Mouse (Mus musculus) hematopoietic stem cell, adult 5-6 weeks (primary cell): ENCODE measurements around the gene Vmn2r80. TPM values are rescaled to one million over a fixed set of nuclear protein-coding genes. Genes with fewer than 3 reads are reported as not detected.
"Not testable (repeated sequence)": the region's sequence is repeated elsewhere in the genome, so short reads cannot be mapped to it uniquely, and the experiment has no call there.

ENCODE experiments used
- ATAC-seq, 2 experiments: fragments of 125-278 bp in 1 of 2; replicated peaks in 1 of 2; 2 replicates each; pipeline ENCODE4 v1.8.0; 2016 to 2017; ENCODE audit warnings: inconsistent platforms in 2 of 2, mild to moderate bottlenecking in 2 of 2, moderate number of reproducible peaks in 2 of 2, low read depth in 1 of 2, moderate TSS enrichment in 1 of 2; ENCODE audit not compliant: low FRiP score in 2 of 2, poor library complexity in 2 of 2, severe bottlenecking in 2 of 2, insufficient read depth in 1 of 2, low TSS enrichment in 1 of 2
- total RNA-seq: library from RNA; stranded (forward); fragments of 172-1452, 232-1000 nt; gene quantifications from 2 replicates; pipeline ENCODE4 v1.2.3, GENCODE M21; 2017

Vmn2r80 gene
- total RNA-seq, result not detected in 2 replicates

GRCm38 (mm10) chr10:79148469-79148868, at the start of gene Vmn2r80:
Gene Vmn2r80, plus strand, starts transcription at chr10:79148769.
- not testable (repeated sequence) for ATAC-seq

GRCm38 (mm10) chr10:79106325-79107282, 42.0 kb upstream of the Vmn2r80 start:
- no peak for ATAC-seq

DNA sequence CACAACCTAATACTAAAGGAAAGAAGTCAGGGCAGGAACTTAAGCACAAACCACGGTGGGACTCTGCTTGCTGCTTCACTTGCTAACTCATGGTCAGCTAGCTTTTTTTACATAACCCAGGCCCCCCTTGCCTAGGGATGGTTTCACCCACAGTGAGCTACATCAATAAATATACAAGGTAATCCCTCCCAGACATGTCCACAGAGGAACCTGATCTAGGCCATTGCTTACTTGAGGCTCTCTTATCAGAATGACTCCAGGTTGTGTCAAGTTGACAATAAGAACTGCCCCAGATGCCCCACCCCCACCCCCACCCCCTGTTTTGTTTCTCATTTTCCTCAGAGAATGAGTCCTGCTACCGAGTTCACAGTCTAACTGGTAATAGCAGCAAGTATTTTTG, 41.0 kb upstream of the Vmn2r80 start:
- ATAC-seq, result no peak

- no peak for ATAC-seq
Observed at GRCm38 (mm10) chr10:79109156-79109555, 39.4 kb upstream of the Vmn2r80 start.

DNA sequence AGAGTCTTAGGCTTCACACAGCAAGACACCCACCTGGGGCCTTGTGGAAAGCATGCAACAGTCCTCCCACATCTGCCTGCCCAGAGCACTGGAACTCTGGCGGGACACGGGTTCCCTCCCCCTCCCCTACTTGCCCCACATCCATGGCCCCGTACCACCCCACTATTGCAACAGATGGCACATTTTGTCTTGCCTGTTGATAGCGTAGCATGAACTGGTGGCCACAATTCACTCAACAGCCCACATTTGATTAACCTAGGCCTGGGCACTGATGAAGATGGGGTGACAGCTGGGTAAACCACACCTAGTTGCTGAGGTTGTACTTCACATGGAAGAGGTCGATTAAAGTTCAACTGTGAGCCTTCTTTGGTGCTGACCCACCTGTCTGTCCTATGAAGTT, 38.1 kb upstream of the Vmn2r80 start:
- no peak for ATAC-seq

DNA sequence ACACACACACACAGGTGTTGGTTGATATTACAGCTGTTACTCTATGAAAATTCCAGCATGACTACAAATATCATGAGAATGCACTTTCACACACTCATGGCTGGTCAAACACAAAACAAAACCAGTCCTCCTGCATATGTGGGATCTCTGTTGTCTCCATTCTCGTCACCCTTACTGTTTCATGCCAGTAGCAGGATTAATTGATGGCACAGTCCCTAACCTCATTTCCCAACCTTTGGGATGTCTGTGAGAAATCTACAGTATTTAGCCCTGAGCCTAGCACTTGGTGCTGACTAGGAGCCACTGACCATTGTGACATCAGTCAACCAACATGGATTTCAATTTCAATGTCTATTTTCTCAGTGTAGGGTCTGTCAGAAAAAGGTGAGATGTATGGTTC, 33.5 kb upstream of the Vmn2r80 start:
- ATAC-seq, result no peak

- peak; percentile 69 to 86 for ATAC-seq
Observed at GRCm38 (mm10) chr10:79116125-79116849, 32.3 kb upstream of the Vmn2r80 start.

- ATAC-seq, result no peak
Observed at GRCm38 (mm10) chr10:79151602-79152001, 3.0 kb downstream of the Vmn2r80 start.

DNA sequence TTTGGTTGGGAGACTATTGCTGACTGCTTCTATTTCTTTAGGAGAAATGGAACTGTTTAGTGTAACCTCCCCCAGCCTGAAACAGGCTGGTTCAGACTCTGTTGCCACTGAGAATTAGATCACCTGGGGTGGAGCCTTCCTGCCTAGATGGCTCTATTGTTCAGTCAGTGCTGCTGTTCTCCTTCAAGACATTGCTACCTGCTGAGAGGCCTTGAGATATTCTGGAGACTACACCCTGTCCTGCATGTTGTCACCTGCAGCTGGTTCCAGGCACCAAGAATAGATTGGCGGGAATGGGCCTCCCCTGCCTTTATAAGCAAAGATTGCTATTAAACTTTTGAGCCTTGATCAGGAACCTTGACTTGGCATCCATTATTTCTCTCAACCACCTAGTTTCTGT, 51.4 kb downstream of the Vmn2r80 start:
- not testable (repeated sequence) for ATAC-seq

DNA sequence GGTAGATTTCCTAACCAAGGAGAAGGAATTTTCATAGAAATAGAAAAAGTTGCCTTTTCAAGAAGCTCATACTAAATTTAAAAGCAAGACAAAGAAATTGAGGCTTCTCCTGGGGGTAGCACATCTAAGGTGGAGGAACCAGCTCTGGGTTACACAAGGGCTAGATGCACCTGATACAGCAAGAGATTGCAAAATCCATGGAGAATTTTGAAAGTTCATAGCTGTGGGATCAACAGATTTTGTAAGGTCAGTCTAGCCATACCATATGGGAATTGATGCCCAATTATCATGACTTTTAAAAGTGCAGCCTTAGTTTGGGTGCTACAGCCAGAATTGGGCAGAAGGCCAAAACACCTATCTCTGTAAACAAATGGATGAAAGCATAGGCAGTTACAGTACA, 71.9 kb downstream of the Vmn2r80 start:
- no peak for ATAC-seq

GRCm38 (mm10) chr10:79221606-79222005, 73.0 kb downstream of the Vmn2r80 start:
- ATAC-seq, result no peak

GRCm38 (mm10) chr10:79222214-79222613, 73.6 kb downstream of the Vmn2r80 start:
- no peak for ATAC-seq

Other genes with a start within 250 kb of the Vmn2r80 start
- not detected in 2 replicates for gene Olfr1354, start 235.6 kb upstream of the Vmn2r80 start, total RNA-seq
- not detected in 2 replicates for gene Olfr8, start 198.1 kb upstream of the Vmn2r80 start, total RNA-seq
- gene Olfr1353, start 185.5 kb upstream of the Vmn2r80 start, total RNA-seq, result not detected in 2 replicates
- not detected in 2 replicates for gene Olfr1352, start 167.7 kb upstream of the Vmn2r80 start, total RNA-seq
- gene Olfr1351, start 136.3 kb upstream of the Vmn2r80 start, total RNA-seq, result not detected in 2 replicates
- gene Olfr57, start 120.0 kb upstream of the Vmn2r80 start, total RNA-seq, result not detected in 2 replicates
- gene 2610008E11Rik, start 51.2 kb upstream of the Vmn2r80 start, total RNA-seq, result 34.4 and 42.6 TPM in 2 replicates
- gene Vmn2r81, start 98.9 kb downstream of the Vmn2r80 start, total RNA-seq, result not detected in 2 replicates
- gene Vmn2r82, start 207.8 kb downstream of the Vmn2r80 start, total RNA-seq, result not detected in 2 replicates